Mouse (Mus musculus): ENCODE measurements around the gene Adgrf1. TPM values are rescaled to one million over a fixed set of nuclear protein-coding genes. Genes with fewer than 3 reads are reported as not detected.
"Not testable (repeated sequence)": the region's sequence is repeated elsewhere in the genome, so short reads cannot be mapped to it uniquely, and the experiment has no call there.

Gene Adgrf1
- polyA plus RNA-seq, 1 experiment from 2014 or later, result not detected

DNA sequence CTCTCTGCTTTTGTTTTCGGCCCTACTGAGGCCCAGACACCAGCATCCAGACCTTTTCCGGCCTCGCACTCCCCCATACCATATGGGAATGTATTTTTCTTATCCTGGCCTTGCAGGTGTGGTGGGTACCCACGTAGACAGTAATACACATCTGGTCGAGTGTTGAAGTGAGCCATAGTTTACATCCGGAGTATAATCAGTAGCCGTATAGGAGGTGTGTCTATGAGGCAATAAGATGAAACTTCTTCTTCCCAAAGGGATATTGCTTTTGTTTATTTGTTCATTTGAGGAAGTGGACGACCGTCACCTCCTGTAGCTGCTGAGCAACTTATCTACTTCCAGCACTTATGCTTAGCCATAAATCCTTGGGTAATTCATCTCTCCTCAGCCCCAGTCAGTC is 63.9 kb downstream of the Adgrf1 start:
- ATAC-seq (ENCODE audit: low FRiP score, low read depth), result no peak
- H3K4me3 ChIP-seq, result no peak overlapping the region
- H3K27ac ChIP-seq (replicated peaks), result no peak overlapping the region
- no peaks in the 10 kb centered on the region for H3K4me1 ChIP-seq (replicated peaks)
- WGBS, result 82% methylated on average over 9 of the region's 9 CpGs
- no peak overlapping the region for H3K9ac ChIP-seq
- no peak overlapping the region for H3K4me2 ChIP-seq
- no peaks in the 10 kb centered on the region for H3K36me3 ChIP-seq
- no peaks in the 10 kb centered on the region for H3K27me3 ChIP-seq
- H3K9me3 ChIP-seq, result no peaks in the 10 kb centered on the region

DNA sequence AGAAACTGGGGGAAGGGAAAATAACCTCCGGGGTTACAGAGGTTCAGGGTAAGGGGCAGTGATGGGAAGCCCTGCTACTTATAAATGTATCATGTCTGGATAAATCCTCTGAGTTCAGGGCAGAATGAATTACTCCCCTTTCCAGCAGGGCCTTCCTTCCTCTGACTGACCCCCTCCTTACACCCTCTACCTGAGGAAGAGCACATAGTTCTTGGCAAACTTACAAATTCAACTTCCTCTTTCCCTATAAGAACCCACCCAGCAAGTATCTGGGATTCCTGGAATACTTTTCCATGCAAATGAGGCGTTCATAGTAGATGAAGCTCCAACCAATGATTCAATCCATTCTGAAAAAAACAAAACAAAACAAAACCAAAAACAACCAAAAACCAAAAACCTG is 67.5 kb downstream of the Adgrf1 start:
- Histone ChIP-seq H3K9ac (no peak overlapping the region), H3K4me1 (replicated peaks) (no peaks in the 10 kb centered on the region), H3K27ac (replicated peaks) (no peak overlapping the region), H3K9me3 (no peaks in the 10 kb centered on the region), H3K27me3 (no peaks in the 10 kb centered on the region), H3K4me3 (no peak overlapping the region), H3K4me2 (no peak overlapping the region), H3K36me3 (no peaks in the 10 kb centered on the region)
- WGBS, result 89% methylated on average over 2 of the region's 2 CpGs
- no peak for ATAC-seq (ENCODE audit: low FRiP score, low read depth)

DNA sequence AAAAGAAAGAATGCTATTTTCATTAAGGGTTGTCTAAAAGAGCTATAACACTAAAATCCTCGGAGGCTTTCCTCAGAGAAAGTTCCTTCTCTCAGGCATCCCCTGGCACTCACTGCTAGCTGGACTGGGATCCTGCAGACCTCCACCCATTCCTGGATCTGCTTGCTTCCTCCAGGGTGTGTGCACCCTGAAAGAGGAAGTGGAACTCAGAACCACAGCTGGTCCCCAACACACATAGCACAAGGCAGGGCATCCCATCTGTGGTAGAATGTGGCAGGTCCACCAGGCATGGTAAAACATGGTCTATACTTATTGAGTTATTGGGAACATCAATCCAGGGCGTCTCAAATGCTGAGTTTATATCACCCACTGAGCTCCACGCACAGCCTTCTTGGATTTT is 68.2 kb downstream of the Adgrf1 start:
- H3K27ac ChIP-seq (replicated peaks), result no peak overlapping the region
- no peak for ATAC-seq (ENCODE audit: low FRiP score, low read depth)
- no peaks in the 10 kb centered on the region for H3K4me1 ChIP-seq (replicated peaks)
- H3K27me3 ChIP-seq, result no peaks in the 10 kb centered on the region
- no peak overlapping the region for H3K4me3 ChIP-seq
- H3K9ac ChIP-seq, result no peak overlapping the region
- no peak overlapping the region for H3K4me2 ChIP-seq
- H3K36me3 ChIP-seq, result no peaks in the 10 kb centered on the region
- H3K9me3 ChIP-seq, result no peaks in the 10 kb centered on the region
- 88% methylated on average over 3 of the region's 3 CpGs for WGBS

DNA sequence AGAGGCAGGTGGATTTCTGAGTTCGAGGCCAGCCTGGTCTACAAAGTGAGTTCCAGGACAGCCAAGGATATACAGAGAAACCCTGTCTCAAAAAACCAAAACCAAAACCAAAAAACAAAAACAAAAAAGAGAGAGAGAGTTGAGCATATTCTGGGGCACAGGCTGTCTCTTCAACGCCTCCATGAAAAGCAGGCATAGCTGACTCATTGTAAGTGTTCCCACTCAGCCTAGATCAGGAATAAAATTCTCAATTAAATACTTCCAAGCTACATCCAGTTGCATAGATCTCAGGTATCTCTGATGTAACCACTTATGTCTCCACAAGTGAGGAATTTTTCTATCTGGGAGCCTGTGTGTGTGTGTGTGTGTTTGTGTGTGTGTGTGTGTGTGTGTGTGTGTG is 76.4 kb downstream of the Adgrf1 start:
- H3K4me3 ChIP-seq; H3K9ac ChIP-seq; H3K36me3 ChIP-seq; H3K27ac ChIP-seq (replicated peaks); H3K27me3 ChIP-seq; H3K4me2 ChIP-seq; H3K4me1 ChIP-seq (replicated peaks); H3K9me3 ChIP-seq; ATAC-seq (ENCODE audit: low FRiP score, low read depth): not testable (repeated sequence)
- 89% methylated on average over 2 of the region's 2 CpGs for WGBS

DNA sequence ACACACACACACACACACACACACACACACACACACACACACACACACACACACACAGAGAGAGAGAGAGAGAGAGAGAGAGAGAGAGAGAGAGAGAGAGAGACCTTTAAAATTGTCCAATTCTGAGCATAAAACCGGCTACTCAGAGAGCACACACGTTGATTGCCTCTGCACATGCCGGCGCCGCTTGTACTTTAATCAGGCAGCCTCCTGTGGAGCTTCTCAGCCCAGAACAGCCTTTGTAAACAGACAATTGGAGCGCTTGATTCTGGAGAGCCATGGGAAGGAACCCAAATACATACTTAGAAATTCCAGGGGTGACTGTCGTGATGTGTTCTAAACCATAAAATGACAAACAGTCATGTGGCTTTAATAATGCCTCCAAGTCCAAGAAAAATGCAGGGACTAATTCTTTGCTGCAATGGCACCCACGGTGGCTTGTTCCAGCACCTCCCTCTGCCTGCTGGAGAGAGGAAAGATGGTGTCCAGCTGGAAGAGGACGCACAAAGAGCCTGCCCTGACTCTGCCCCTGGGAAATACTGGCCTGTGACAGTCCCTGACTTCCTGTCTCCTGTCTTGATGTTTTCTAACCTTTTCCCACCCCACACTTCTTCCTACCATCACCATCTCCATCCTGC is 87.9 kb downstream of the Adgrf1 start:
- Histone ChIP-seq H3K9ac (no peak overlapping the region), H3K9me3 (no peaks in the 10 kb centered on the region), H3K27me3 (no peaks in the 10 kb centered on the region), H3K27ac (replicated peaks) (no peak overlapping the region), H3K4me3 (no peak overlapping the region), H3K36me3 (no peaks in the 10 kb centered on the region), H3K4me1 (replicated peaks) (peaks cover 10% of the 10 kb centered on the region), H3K4me2 (peak overlapping the region; percentile 22)
- peak; percentile 74; the same call in 1 of the 2 replicates for ATAC-seq (ENCODE audit: low FRiP score, low read depth)
- WGBS, result 16% methylated on average over 9 of the region's 9 CpGs

DNA sequence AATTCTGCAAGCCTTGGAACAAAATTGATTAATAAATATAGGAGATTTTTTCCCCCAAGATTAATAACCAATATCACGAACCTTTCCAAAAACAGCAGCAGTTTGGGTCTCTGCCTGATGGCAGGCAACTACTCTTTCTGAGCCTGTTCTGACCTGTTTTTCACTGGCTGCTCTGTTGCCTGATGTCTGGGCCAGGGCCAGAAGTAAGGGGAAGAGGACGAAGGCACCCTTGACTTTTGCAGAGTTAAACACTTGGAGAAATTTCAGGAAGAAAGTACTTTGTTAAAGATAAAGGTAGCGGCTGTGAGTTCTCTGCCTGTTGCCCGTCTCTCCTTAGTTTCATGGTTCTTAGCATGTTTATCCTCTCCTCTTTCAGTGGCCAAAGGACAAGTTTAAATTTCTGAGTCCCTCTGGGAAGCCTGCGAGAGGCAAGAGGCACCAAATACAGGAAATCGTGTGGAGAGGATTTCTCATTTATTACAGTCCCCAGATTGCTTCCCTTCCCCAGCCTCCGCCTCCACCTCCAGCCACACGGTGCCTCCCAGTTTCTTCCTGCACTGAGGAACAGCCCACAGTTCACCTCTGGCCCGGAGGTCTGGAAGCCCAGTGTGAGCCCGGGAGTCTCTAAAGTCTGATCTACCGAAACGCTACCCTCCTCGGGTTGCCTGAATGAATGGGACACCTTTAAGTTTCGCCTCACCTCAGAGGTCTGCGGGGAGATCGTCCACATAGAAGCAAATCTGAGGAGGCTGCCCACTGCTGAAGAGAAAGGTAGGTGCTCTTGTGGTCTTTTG is 89.9 kb downstream of the Adgrf1 start, which contains the start of gene Adgrf5:
TSS of gene Adgrf5 (plus strand) at position 626 of the 794 bp plus-strand sequence.
- Histone ChIP-seq H3K4me1 (replicated peaks) (peaks cover 10% of the 10 kb centered on the region), H3K4me2 (no peak within 1 kb of the TSS), H3K36me3 (no peaks in the 10 kb centered on the region), H3K9me3 (no peaks in the 10 kb centered on the region), H3K4me3 (no peak within 1 kb of the TSS), H3K9ac (no peak within 1 kb of the TSS), H3K27ac (replicated peaks) (no peak within 1 kb of the TSS), H3K27me3 (no peaks in the 10 kb centered on the region)
- ATAC-seq (ENCODE audit: low FRiP score, low read depth), result no peak
- 71% methylated on average over 16 of the region's 16 CpGs for WGBS

DNA sequence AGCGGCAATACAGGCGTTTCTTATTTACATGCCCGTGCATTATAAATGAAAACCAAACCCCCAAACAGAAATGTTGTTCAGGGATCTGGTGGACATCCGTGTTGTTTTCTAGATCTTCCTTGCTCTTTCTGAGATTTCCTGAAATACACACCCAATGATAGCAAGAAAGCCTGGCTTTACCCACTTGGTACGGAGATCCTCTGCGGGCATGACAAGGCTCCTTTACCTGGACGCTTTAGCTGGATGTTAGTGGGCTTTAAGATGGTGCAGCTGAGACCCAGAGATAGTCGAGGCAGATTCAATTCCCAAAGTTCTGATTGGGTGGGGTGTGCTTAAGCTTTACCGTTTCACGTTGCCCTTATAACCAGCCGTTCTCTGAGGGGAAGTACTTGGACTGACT is 90.9 kb downstream of the Adgrf1 start:
- Histone ChIP-seq H3K27ac (replicated peaks) (no peak overlapping the region), H3K27me3 (no peaks in the 10 kb centered on the region), H3K4me3 (no peak overlapping the region), H3K9me3 (no peaks in the 10 kb centered on the region), H3K36me3 (no peaks in the 10 kb centered on the region), H3K9ac (no peak overlapping the region), H3K4me2 (no peak overlapping the region), H3K4me1 (replicated peaks) (peaks cover 10% of the 10 kb centered on the region)
- ATAC-seq (ENCODE audit: low FRiP score, low read depth), result no peak
- WGBS, result 70% methylated on average over 11 of the region's 11 CpGs

DNA sequence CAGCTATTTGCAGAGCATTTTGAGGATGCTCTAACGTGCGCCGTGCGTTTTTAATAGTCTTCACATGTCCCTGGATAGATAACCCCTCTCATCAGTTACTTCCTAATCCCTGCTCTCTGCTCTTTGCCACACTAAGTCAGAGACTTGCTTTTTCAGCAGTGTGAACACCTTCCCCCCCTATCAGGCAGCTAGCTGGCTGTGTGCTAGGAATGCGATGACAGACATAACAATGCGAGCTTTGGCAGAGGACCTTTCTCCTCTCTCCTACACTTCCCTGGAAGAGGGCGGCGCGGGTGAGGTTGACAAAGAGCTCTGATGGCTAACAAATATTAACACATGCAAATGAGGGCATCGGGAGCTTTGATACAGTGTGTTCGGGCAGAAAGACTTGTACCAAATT is 92.2 kb downstream of the Adgrf1 start:
- H3K9ac ChIP-seq, result no peak overlapping the region
- WGBS, result 49% methylated on average over 11 of the region's 11 CpGs

DNA sequence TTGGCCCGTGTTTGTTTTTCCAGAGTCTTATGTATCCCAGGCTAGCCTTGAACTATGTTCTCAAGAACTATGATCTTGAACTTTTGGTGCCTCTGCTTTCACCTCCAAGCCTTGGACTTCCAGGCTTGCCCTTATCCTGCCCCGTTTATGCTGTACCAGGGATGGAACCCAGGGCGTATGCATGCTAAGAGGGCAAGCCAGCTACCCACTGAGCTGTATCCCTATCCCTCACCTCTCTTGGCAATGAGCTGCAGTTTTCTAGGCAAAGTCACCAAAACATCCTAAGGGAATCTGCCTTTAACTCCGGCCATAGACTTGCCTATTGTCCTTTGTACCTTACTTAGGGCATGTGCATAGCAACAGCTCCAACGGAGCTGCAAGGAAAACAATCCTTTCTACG is 92.8 kb downstream of the Adgrf1 start:
- H3K9ac ChIP-seq, result no peak overlapping the region
- 64% methylated on average over 6 of the region's 6 CpGs for WGBS

More for the DNA sequence above, 92.2 kb downstream of the Adgrf1 start:
- Histone ChIP-seq H3K4me2 (0 out of 2 replicates have a peak overlapping the region, but pooled peaks have one; percentile 17), H3K36me3 (no peaks in the 10 kb centered on the region), H3K4me1 (replicated peaks) (peaks cover 10% of the 10 kb centered on the region), H3K27me3 (no peaks in the 10 kb centered on the region), H3K4me3 (no peak overlapping the region), H3K9me3 (no peaks in the 10 kb centered on the region), H3K27ac (replicated peaks) (no peak overlapping the region)
- ATAC-seq (ENCODE audit: low FRiP score, low read depth), result no peak

DNA sequence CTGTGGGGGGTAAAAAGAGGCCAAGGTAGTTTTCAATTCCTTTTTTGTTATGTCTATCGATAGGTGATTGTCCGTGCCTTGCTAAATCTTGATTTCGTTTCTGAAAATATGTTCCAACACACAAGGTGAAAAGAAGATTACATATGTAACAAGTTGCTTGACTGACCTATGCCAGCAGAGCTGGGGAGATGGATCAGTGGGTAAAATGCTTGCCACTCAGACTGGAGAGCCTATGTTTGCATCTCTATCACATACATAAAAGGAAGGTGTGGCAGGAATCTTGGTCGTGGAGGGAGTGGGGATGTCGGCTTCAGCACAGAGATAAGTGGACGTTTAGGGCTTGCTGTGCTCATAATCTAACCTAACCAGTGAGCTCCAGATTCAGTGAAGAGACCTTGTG is 93.8 kb downstream of the Adgrf1 start:
- H3K27me3 ChIP-seq, result no peaks in the 10 kb centered on the region
- H3K4me2 ChIP-seq, result no peak overlapping the region
- H3K9me3 ChIP-seq, result no peaks in the 10 kb centered on the region
- 0 out of 2 replicates have a peak, but pooled peaks cover 4% of the 10 kb centered on the region for H3K4me1 ChIP-seq (replicated peaks)
- H3K4me3 ChIP-seq, result no peak overlapping the region
- no peak for ATAC-seq (ENCODE audit: low FRiP score, low read depth)
- no peak overlapping the region for H3K9ac ChIP-seq
- no peak overlapping the region for H3K27ac ChIP-seq (replicated peaks)
- H3K36me3 ChIP-seq, result no peaks in the 10 kb centered on the region
- 65% methylated on average over 6 of the region's 6 CpGs for WGBS

More for the DNA sequence above, 92.8 kb downstream of the Adgrf1 start:
- Histone ChIP-seq H3K4me1 (replicated peaks) (peaks cover 9% of the 10 kb centered on the region), H3K36me3 (no peaks in the 10 kb centered on the region), H3K27ac (replicated peaks) (no peak overlapping the region), H3K4me2 (0 out of 2 replicates have a peak overlapping the region, but pooled peaks have one; percentile 17), H3K9me3 (no peaks in the 10 kb centered on the region), H3K27me3 (no peaks in the 10 kb centered on the region), H3K4me3 (no peak overlapping the region)
- no peak for ATAC-seq (ENCODE audit: low FRiP score, low read depth)

DNA sequence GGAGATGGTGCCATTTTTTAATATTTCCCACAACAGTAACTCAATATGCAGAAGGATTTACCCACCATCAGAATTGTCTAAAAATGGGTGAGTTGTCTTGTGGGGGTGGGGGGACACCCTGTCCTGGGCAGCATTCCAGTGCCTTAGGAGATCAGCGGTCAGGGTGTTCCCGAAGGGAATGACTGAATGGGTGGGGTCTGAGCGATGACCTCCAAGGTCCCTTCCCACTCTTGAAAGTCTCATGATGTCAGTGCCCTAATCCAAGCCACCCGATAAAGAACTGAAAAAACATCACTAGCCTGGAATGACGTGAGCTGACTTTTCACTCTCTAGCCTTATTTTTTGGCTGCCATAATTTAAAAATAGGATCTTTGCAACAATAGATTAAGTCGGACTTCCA is 95.2 kb downstream of the Adgrf1 start:
- Histone ChIP-seq H3K4me2 (no peak overlapping the region), H3K4me3 (no peak overlapping the region), H3K9me3 (no peaks in the 10 kb centered on the region), H3K4me1 (replicated peaks) (0 out of 2 replicates have a peak, but pooled peaks cover 4% of the 10 kb centered on the region), H3K27me3 (no peaks in the 10 kb centered on the region), H3K36me3 (no peaks in the 10 kb centered on the region), H3K27ac (replicated peaks) (no peak overlapping the region), H3K9ac (no peak overlapping the region)
- WGBS, result 85% methylated on average over 6 of the region's 6 CpGs
- ATAC-seq (ENCODE audit: low FRiP score, low read depth), result no peak

DNA sequence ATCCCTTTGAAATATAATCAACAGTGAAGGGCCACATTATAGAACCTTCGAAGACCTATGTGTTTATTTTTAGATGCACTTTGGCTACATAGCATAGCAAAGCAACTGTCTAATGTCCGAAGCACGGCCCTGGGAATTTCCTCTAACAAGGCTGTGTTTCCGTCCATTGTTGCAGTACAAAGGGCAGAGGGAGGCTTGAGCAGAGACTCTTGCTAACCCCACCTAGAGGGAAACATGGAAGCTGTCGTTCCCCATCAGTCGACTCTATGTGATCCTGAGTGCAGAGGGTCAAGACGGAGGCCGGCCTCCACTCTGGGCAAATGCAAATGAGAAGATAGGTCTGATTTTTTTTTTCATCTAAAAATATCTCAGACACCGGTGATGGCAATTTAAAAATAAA is 96.4 kb downstream of the Adgrf1 start:
- WGBS, result 55% methylated on average over 9 of the region's 9 CpGs
- Histone ChIP-seq H3K4me3 (no peak overlapping the region), H3K9ac (no peak overlapping the region), H3K27me3 (no peaks in the 10 kb centered on the region), H3K9me3 (no peaks in the 10 kb centered on the region), H3K36me3 (no peaks in the 10 kb centered on the region), H3K4me2 (no peak overlapping the region), H3K27ac (replicated peaks) (no peak overlapping the region), H3K4me1 (replicated peaks) (0 out of 2 replicates have a peak, but pooled peaks cover 4% of the 10 kb centered on the region)
- ATAC-seq (ENCODE audit: low FRiP score, low read depth), result no peak

Data from hindbrain, embryonic 15.5 days (tissue).